Mouse (Mus musculus) ES-Bruce4 (cell line): ENCODE measurements around the gene Gabrb2.

ENCODE experiments used
- CTCF ChIP-seq: IDR thresholded peaks from one replicate; pipeline ENCODE4 v1.8.1; 2011; ENCODE audit warnings: low read depth, low read length
- EP300 ChIP-seq: IDR thresholded peaks from 2 replicates; pipeline ENCODE4 v1.6.1; 2011; ENCODE audit warnings: low read depth, low read length; ENCODE audit not compliant: insufficient read depth
- POLR2A ChIP-seq: IDR thresholded peaks from one replicate; pipeline ENCODE4 v1.8.1; 2011; ENCODE audit warnings: low read length; ENCODE audit not compliant: insufficient read depth

DNA sequence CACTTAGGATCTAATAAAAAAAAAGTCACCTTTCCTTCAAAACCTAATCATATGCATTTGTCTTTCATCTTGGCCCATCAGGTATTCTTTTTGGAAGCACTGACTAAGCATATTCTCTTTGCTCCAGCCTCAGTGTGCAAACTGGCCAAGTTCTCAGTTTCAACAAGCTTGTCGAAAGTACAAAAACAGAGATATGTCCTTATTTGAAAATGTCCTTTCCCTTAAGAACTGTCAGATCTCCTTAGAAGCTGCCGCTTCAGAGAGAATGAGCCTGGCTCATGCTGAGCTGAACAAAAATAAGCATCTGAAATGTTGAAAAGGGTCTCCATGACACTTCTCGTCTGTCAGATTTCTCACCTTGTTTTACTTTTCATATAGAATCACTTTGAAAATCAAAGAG, 55.0 kb downstream of the Gabrb2 start:
- TF ChIP-seq EP300 (no peak), POLR2A (no peak), CTCF (no peak)
